22 mouse cellular contexts compared by ENCODE assay signal in the genomic region with DNA sequence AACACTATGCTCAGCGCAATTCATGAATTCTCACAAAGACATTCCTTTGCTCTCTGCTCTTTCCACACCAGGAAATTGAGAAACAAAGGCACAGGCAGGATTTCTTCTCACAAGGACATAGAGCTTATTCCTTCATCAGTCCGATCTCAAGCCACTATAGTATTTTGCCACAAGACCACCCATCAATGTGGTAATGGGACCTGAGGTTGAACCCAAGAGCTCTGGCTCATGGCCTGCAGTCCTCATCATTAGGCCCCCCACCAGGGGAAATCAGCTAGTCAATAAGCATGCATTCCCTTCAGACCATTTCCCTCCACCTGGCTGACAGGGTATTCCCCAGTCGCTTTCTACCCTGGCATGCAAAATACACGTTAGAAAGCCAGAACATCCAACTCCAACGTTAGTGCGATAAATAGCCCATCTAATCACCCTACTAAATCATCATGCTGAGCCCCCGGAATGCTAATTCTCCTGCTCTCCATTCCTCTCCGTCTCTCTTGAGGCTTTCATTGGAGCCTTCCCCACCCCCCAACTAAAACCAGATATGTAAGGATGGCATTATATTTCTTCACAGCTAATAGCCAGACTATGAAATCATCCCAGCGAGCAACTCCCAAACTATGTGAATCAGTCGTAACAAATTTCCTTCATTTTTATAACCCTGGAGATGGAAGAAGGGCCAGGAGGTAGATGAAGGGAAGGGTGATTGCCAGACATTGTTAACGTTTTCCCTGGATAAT.
A peak's percentile ranks its signal among the peaks of the same experiment; 100 is the strongest.
DNase-seq lines count a peak whose midpoint lies in the region; ATAC-seq and TF ChIP-seq lines count a peak whose summit lies in the region.
"Had no signal": no experiment of that assay in that cellular context is flagged by ENCODE, and none has a peak within 500 bp of the region (broad histone marks: within the 10 kb centered on the region; RNA-seq: fewer than 3 reads in every experiment).

No protein-coding gene starts in this region.

- peak; percentile 44; the same call in 1 of the 2 replicates for ATAC-seq in limb, embryonic 14.5 days (ENCODE audit: low FRiP score, low read depth)
- no peak for ATAC-seq in erythroid progenitor cell, adult 5-6 weeks (replicated peaks; ENCODE audit: low FRiP score, poor library complexity, severe bottlenecking)
- ATAC-seq: forebrain, embryonic 16.5 days; hindbrain, postnatal 0 days had no signal

- TF ChIP-seq EP300 in CH12.LX (IDR thresholded peaks at IDR 0.05; ENCODE audit: low read length): 0 out of 2 replicates have a peak, but pooled peaks have one; percentile 9

- no peaks in the 10 kb centered on the region for H3K79me2 ChIP-seq in CH12.LX (replicated peaks; ENCODE audit: control insufficient read depth, extremely low read depth, insufficient read depth, poor library complexity, severe bottlenecking)

- no peak for TF ChIP-seq RAD21 in CH12.LX (IDR thresholded peaks at IDR 0.05; ENCODE audit: low read depth, low read length)

- TF ChIP-seq POLR2A in limb, embryonic 14.5 days (IDR thresholded peaks at IDR 0.05; ENCODE audit: borderline replicate concordance, extremely low read depth, insufficient read depth, insufficient read length): no peak
- no peak for TF ChIP-seq POLR2A in CH12.LX (IDR thresholded peaks at IDR 0.05; ENCODE audit: low read depth, low read length)
- no peak for TF ChIP-seq POLR2A in kidney, adult 2 months (IDR thresholded peaks at IDR 0.05; ENCODE audit: low read depth, low read length)

- H3K4me2 ChIP-seq in limb, embryonic 14.5 days (replicated peaks; ENCODE audit: low read depth, low read length, severe bottlenecking): no peak overlapping the region
- no peak overlapping the region for H3K4me2 ChIP-seq in CH12.LX (ENCODE audit: insufficient read depth, low read depth, poor library complexity, severe bottlenecking)
- H3K4me2 ChIP-seq: embryonic facial prominence, embryonic 13.5 days; heart, embryonic 11.5 days; heart, embryonic 15.5 days; hindbrain, embryonic 13.5 days had no signal

- dilution Hi-C loops in CH12.LX (cut with MboI; ENCODE audit: extremely low pct_ligation_motif_present, extremely low pct_unique_long_range_greater_than_20kb, low sequenced_read_pairs): no loop called here

- H3K9ac ChIP-seq in limb, embryonic 14.5 days (ENCODE audit: low read depth, low read length, severe bottlenecking): no peak overlapping the region
- no peak overlapping the region for H3K9ac ChIP-seq in CH12.LX (ENCODE audit: insufficient read depth, low read depth)
- H3K9ac ChIP-seq: embryonic facial prominence, embryonic 13.5 days; heart, embryonic 15.5 days; hindbrain, embryonic 13.5 days had no signal

- H3K9me3 ChIP-seq in limb, embryonic 14.5 days (ENCODE audit: control insufficient read depth, low read length): no peaks in the 10 kb centered on the region
- H3K9me3 ChIP-seq in limb, embryonic 10.5 days (replicated peaks): no peaks in the 10 kb centered on the region
- H3K9me3 ChIP-seq in CH12.LX (replicated peaks; ENCODE audit: low read length): peaks cover 2% of the 10 kb centered on the region
- H3K9me3 ChIP-seq: embryonic facial prominence, embryonic 13.5 days; heart, embryonic 15.5 days; hindbrain, embryonic 13.5 days had no signal

- no peak overlapping the region for H3K27ac ChIP-seq in limb, embryonic 14.5 days (replicated peaks; ENCODE audit: low read depth, low read length)
- no peak overlapping the region for H3K27ac ChIP-seq in limb, embryonic 10.5 days
- no peak overlapping the region for H3K27ac ChIP-seq in CH12.LX (ENCODE audit: insufficient read depth, low read depth)
- H3K27ac ChIP-seq in kidney, adult 2 months (ENCODE audit: insufficient read depth, low read depth, low read length): no peak overlapping the region
- H3K27ac ChIP-seq: embryonic facial prominence, embryonic 13.5 days; heart, adult 2 months; heart, embryonic 15.5 days; hindbrain, embryonic 13.5 days; hindbrain, postnatal 0 days had no signal

- 47% methylated on average over 11 of the region's 11 CpGs for WGBS in limb, embryonic 14.5 days
- 68% methylated on average over 11 of the region's 11 CpGs for WGBS in limb, embryonic 10.5 days
- 68% methylated on average over 11 of the region's 11 CpGs for WGBS in kidney, adult 2 months

- no peaks in the 10 kb centered on the region for H3K36me3 ChIP-seq in limb, embryonic 14.5 days (ENCODE audit: control insufficient read depth, insufficient read depth, low read length)
- H3K36me3 ChIP-seq in limb, embryonic 10.5 days: no peaks in the 10 kb centered on the region
- H3K36me3 ChIP-seq in CH12.LX (replicated peaks in 1 of 2; ENCODE audit: control insufficient read depth in 1 of 2, insufficient read depth in 1 of 2, low read length in 1 of 2): no peaks in the 10 kb centered on the region
- no peaks in the 10 kb centered on the region for H3K36me3 ChIP-seq in kidney, adult 2 months (ENCODE audit: control insufficient read depth, insufficient read depth, low read length)
- H3K36me3 ChIP-seq: embryonic facial prominence, embryonic 13.5 days; heart, embryonic 15.5 days; hindbrain, embryonic 13.5 days had no signal

- TF ChIP-seq CTCF in CH12.LX (conservative IDR thresholded peaks at IDR 0.05 in 1 of 2, IDR thresholded peaks at IDR 0.05 in 1 of 2; ENCODE audit: low read depth in 2 of 2, low read length in 2 of 2): no peak
- TF ChIP-seq CTCF in kidney, adult 2 months (conservative IDR thresholded peaks at IDR 0.05; ENCODE audit: insufficient read depth, insufficient read length, low read depth, low read length): no peak

- H3K27me3 ChIP-seq in limb, embryonic 14.5 days (ENCODE audit: control insufficient read depth, insufficient read depth, low read length): no peaks in the 10 kb centered on the region
- H3K27me3 ChIP-seq in limb, embryonic 10.5 days (ENCODE audit: low read depth, poor library complexity, severe bottlenecking): no peaks in the 10 kb centered on the region
- H3K27me3 ChIP-seq in CH12.LX (replicated peaks): no peaks in the 10 kb centered on the region
- no peaks in the 10 kb centered on the region for H3K27me3 ChIP-seq in kidney, adult 2 months (replicated peaks; ENCODE audit: control insufficient read depth, insufficient read depth, low read length)
- H3K27me3 ChIP-seq: embryonic facial prominence, embryonic 13.5 days; heart, embryonic 15.5 days; hindbrain, embryonic 13.5 days had no signal

- peak; percentile 16 for DNase-seq in limb, embryonic 14.5 days (ENCODE audit: low spot score)
- no peak for DNase-seq in limb, embryonic 10.5 days (ENCODE audit: low spot score)
- peak; percentile 59 for DNase-seq in CH12.LX (ENCODE audit: extremely low read depth)
- peak; percentile 1 for DNase-seq in ZHBTc4 (ENCODE audit: low read depth, low spot score)
- DNase-seq in forelimb bud, embryonic 11.5 days (ENCODE audit: low read depth, low spot score): peak; percentile 31
- DNase-seq in urinary bladder, postnatal 14 days (ENCODE audit: low spot score): no peak
- no peak for DNase-seq in kidney, adult 2 months
- DNase-seq: adrenal gland, adult 2 months; adrenal gland, postnatal 36 days; cerebellum, adult 2 months; cerebellum, postnatal 10 days; gastrocnemius, postnatal 14 days; heart, adult 2 months; heart, postnatal 14 days had no signal

- in situ Hi-C loops in CH12.LX (cut with MboI; ENCODE audit: low pct_ligation_motif_present, low pct_unique_long_range_greater_than_20kb, low sequenced_read_pairs): no loop called here

- H3K4me3 ChIP-seq in limb, embryonic 14.5 days (replicated peaks; ENCODE audit: low read length): no peak overlapping the region
- H3K4me3 ChIP-seq in limb, embryonic 10.5 days: no peak overlapping the region
- no peak overlapping the region for H3K4me3 ChIP-seq in CH12.LX (replicated peaks in 1 of 3; ENCODE audit: low read depth in 2 of 3, low read length in 2 of 3, poor library complexity in 1 of 3)
- no peak overlapping the region for H3K4me3 ChIP-seq in kidney, adult 2 months (ENCODE audit: insufficient read depth, low read depth, low read length)
- H3K4me3 ChIP-seq: embryonic facial prominence, embryonic 13.5 days; erythroblast, embryonic 14.5 days; heart, adult 2 months; heart, embryonic 15.5 days; hindbrain, embryonic 13.5 days had no signal

- peaks cover 7% of the 10 kb centered on the region for H3K4me1 ChIP-seq in limb, embryonic 14.5 days (ENCODE audit: control insufficient read depth, insufficient read depth, low read length)
- peaks cover 11% of the 10 kb centered on the region for H3K4me1 ChIP-seq in limb, embryonic 10.5 days
- H3K4me1 ChIP-seq in CH12.LX (ENCODE audit: control insufficient read depth in 1 of 2, insufficient read depth in 2 of 2): peaks cover 4 to 29% of the 10 kb centered on the region in 2 experiments; a peak in 3 of 4 replicates
- no peaks in the 10 kb centered on the region for H3K4me1 ChIP-seq in kidney, adult 2 months (ENCODE audit: control insufficient read depth, insufficient read depth, low read length)
- H3K4me1 ChIP-seq: heart, embryonic 15.5 days had no signal

TF ChIP-seq in CH12.LX, 34 proteins besides CTCF, POLR2A, EP300 and RAD21:
- TF ChIP-seq TCF12 (IDR thresholded peaks at IDR 0.05; ENCODE audit: low read depth, low read length) (peak; percentile 46; the same call in 1 of the 2 replicates), MAZ (IDR thresholded peaks at IDR 0.05; ENCODE audit: low read depth, low read length) (no peak)

Comparison
In these comparisons a context has a peak if more than half of its experiments do, and no peak if none do; other contexts are left out.
1. DNase-seq: peak in limb, embryonic 14.5 days (single experiment), CH12.LX (single experiment), ZHBTc4 (single experiment) and forelimb bud, embryonic 11.5 days (single experiment); none in limb, embryonic 10.5 days (single experiment), urinary bladder, postnatal 14 days (single experiment) and kidney, adult 2 months (single experiment).